Mouse (Mus musculus) embryonic facial prominence, embryonic 10.5 days (tissue): ENCODE measurements at regions not wholly inside any gene's neighbourhood (a gene's known extent, or its start where the extent isn't known, plus 50 kb on each side); places are given as distances from the start of the nearest gene placed in this dataset.
A peak's percentile ranks its signal among the peaks of the same experiment; 100 is the strongest.

Source experiments
- DNase-seq: peaks from one replicate; pipeline ENCODE4 v3.0.0-alpha.2; 2017; ENCODE audit warnings: low spot score
- H3K27ac ChIP-seq: fragments of 300-500 bp; sonication (generic); replicated peaks from 2 replicates; pipeline ENCODE4 v1.5.1; 2016; ENCODE audit warnings: mild to moderate bottlenecking
- H3K27me3 ChIP-seq: fragments of 300-500 bp; sonication (generic); replicated peaks from 2 replicates; pipeline ENCODE4 v1.6.1; 2016; ENCODE audit warnings: low read depth, mild to moderate bottlenecking; ENCODE audit not compliant: poor library complexity, severe bottlenecking
- H3K36me3 ChIP-seq: fragments of 300-500 bp; sonication (generic); replicated peaks from 2 replicates; pipeline ENCODE4 v1.6.1; 2016; ENCODE audit warnings: mild to moderate bottlenecking, moderate library complexity
- H3K4me1 ChIP-seq: fragments of 300-500 bp; sonication (generic); 2 replicates; pipeline ENCODE4 v1.6.1; 2016
- H3K4me3 ChIP-seq: fragments of 300-500 bp; sonication (generic); 2 replicates; pipeline ENCODE4 v1.5.1; 2016; ENCODE audit warnings: mild to moderate bottlenecking, moderate library complexity
- H3K9me3 ChIP-seq: fragments of 300-500 bp; sonication (generic); 2 replicates; pipeline ENCODE4 v1.6.1; 2016; ENCODE audit warnings: mild to moderate bottlenecking
- WGBS: fragments of 180-500 bp; shearing (Covaris S2); methylation state at CpG from one replicate; pipeline ENCODE4 v1.1.7; 2016; 5-methylcytosine and 5-hydroxymethylcytosine counted together

- no peak overlapping the region for H3K4me3 ChIP-seq
- WGBS, result 90% methylated on average over 3 of the region's 3 CpGs
- no peaks in the 10 kb centered on the region for H3K9me3 ChIP-seq
- 0 out of 2 replicates have a peak, but pooled peaks cover 9% of the 10 kb centered on the region for H3K4me1 ChIP-seq
- no peaks in the 10 kb centered on the region for H3K27me3 ChIP-seq
- no peak overlapping the region for H3K27ac ChIP-seq
- no peak for DNase-seq
- H3K36me3 ChIP-seq, result no peaks in the 10 kb centered on the region
Observed at GRCm38 (mm10) chr15:50995688-50996087, 2889.0 kb upstream of the Gm7489 start.

GRCm38 (mm10) chr15:50996296-50996695, 2888.4 kb upstream of the Gm7489 start:
- WGBS, result 92% methylated on average over 4 of the region's 4 CpGs
- H3K9me3 ChIP-seq, result no peaks in the 10 kb centered on the region
- 0 out of 2 replicates have a peak, but pooled peaks cover 9% of the 10 kb centered on the region for H3K4me1 ChIP-seq
- no peaks in the 10 kb centered on the region for H3K27me3 ChIP-seq
- H3K4me3 ChIP-seq, result no peak overlapping the region
- no peaks in the 10 kb centered on the region for H3K36me3 ChIP-seq
- DNase-seq, result no peak
- no peak overlapping the region for H3K27ac ChIP-seq

- Histone ChIP-seq H3K27ac (no peak overlapping the region), H3K4me3 (no peak overlapping the region), H3K27me3 (no peaks in the 10 kb centered on the region), H3K4me1 (0 out of 2 replicates have a peak, but pooled peaks cover 9% of the 10 kb centered on the region), H3K36me3 (no peaks in the 10 kb centered on the region), H3K9me3 (no peaks in the 10 kb centered on the region)
- DNase-seq, result peak; percentile 17
- WGBS, result 78% methylated on average over 11 of the region's 11 CpGs
Observed at GRCm38 (mm10) chr15:50997209-50997763, 2887.4 kb upstream of the Gm7489 start.

GRCm38 (mm10) chr15:51038968-51039367, 2845.7 kb upstream of the Gm7489 start:
- peak; percentile 12 for DNase-seq
- Histone ChIP-seq H3K27ac (no peak overlapping the region), H3K4me3 (no peak overlapping the region), H3K27me3 (no peaks in the 10 kb centered on the region), H3K9me3 (no peaks in the 10 kb centered on the region), H3K4me1 (0 out of 2 replicates have a peak, but pooled peaks cover 4% of the 10 kb centered on the region), H3K36me3 (no peaks in the 10 kb centered on the region)
- 3% methylated on average over 1 of the region's 1 CpGs for WGBS

- no peaks in the 10 kb centered on the region for H3K27me3 ChIP-seq
- no peak overlapping the region for H3K4me3 ChIP-seq
- WGBS, result 75% methylated on average over 10 of the region's 10 CpGs
- no peak overlapping the region for H3K27ac ChIP-seq
- no peaks in the 10 kb centered on the region for H3K36me3 ChIP-seq
- no peaks in the 10 kb centered on the region for H3K9me3 ChIP-seq
- 0 out of 2 replicates have a peak, but pooled peaks cover 5% of the 10 kb centered on the region for H3K4me1 ChIP-seq
- DNase-seq, result no peak
Observed at GRCm38 (mm10) chr15:51070538-51070937, 2814.2 kb upstream of the Gm7489 start.

- no peaks in the 10 kb centered on the region for H3K36me3 ChIP-seq
- no peak overlapping the region for H3K4me3 ChIP-seq
- 77% methylated on average over 10 of the region's 10 CpGs for WGBS
- no peak overlapping the region for H3K27ac ChIP-seq
- no peaks in the 10 kb centered on the region for H3K27me3 ChIP-seq
- peak; percentile 21 for DNase-seq
- H3K9me3 ChIP-seq, result no peaks in the 10 kb centered on the region
- H3K4me1 ChIP-seq, result 0 out of 2 replicates have a peak, but pooled peaks cover 5% of the 10 kb centered on the region
Observed at GRCm38 (mm10) chr15:51071132-51071656, 2813.5 kb upstream of the Gm7489 start.

GRCm38 (mm10) chr15:51073678-51074077, 2811.0 kb upstream of the Gm7489 start:
- 77% methylated on average over 6 of the region's 6 CpGs for WGBS

GRCm38 (mm10) chr15:51074196-51074595, 2810.5 kb upstream of the Gm7489 start:
- 0 out of 2 replicates have a peak, but pooled peaks cover 5% of the 10 kb centered on the region for H3K4me1 ChIP-seq
- H3K36me3 ChIP-seq, result no peaks in the 10 kb centered on the region
- no peak overlapping the region for H3K27ac ChIP-seq
- no peak for DNase-seq
- WGBS, result 89% methylated on average over 7 of the region's 7 CpGs
- H3K9me3 ChIP-seq, result no peaks in the 10 kb centered on the region
- no peaks in the 10 kb centered on the region for H3K27me3 ChIP-seq
- no peak overlapping the region for H3K4me3 ChIP-seq

More at GRCm38 (mm10) chr15:51073678-51074077, 2811.0 kb upstream of the Gm7489 start:
- H3K4me1 ChIP-seq, result 0 out of 2 replicates have a peak, but pooled peaks cover 5% of the 10 kb centered on the region
- H3K36me3 ChIP-seq, result no peaks in the 10 kb centered on the region
- no peaks in the 10 kb centered on the region for H3K9me3 ChIP-seq
- no peak for DNase-seq
- no peaks in the 10 kb centered on the region for H3K27me3 ChIP-seq
- H3K27ac ChIP-seq, result no peak overlapping the region
- H3K4me3 ChIP-seq, result no peak overlapping the region

- H3K4me3 ChIP-seq, result no peak overlapping the region
- no peaks in the 10 kb centered on the region for H3K4me1 ChIP-seq
- 81% methylated on average over 12 of the region's 12 CpGs for WGBS
- no peak for DNase-seq
- no peaks in the 10 kb centered on the region for H3K9me3 ChIP-seq
- H3K27ac ChIP-seq, result no peak overlapping the region
- no peaks in the 10 kb centered on the region for H3K27me3 ChIP-seq
- H3K36me3 ChIP-seq, result no peaks in the 10 kb centered on the region
Observed at GRCm38 (mm10) chr15:51083677-51084322, 2800.9 kb upstream of the Gm7489 start.

- 90% methylated on average over 7 of the region's 7 CpGs for WGBS
- Histone ChIP-seq H3K36me3 (no peaks in the 10 kb centered on the region), H3K27me3 (no peaks in the 10 kb centered on the region), H3K4me3 (no peak overlapping the region), H3K27ac (no peak overlapping the region), H3K4me1 (no peaks in the 10 kb centered on the region), H3K9me3 (no peaks in the 10 kb centered on the region)
- DNase-seq, result no peak
Observed at GRCm38 (mm10) chr15:51092936-51093335, 2791.8 kb upstream of the Gm7489 start.

- Histone ChIP-seq H3K27ac (peak overlapping the region; percentile 80), H3K4me1 (peaks cover 13% of the 10 kb centered on the region), H3K36me3 (no peaks in the 10 kb centered on the region), H3K9me3 (no peaks in the 10 kb centered on the region), H3K4me3 (peak overlapping the region; percentile 36; the same call in 1 of the 2 replicates), H3K27me3 (no peaks in the 10 kb centered on the region)
- DNase-seq, result no peak
- 80% methylated on average over 7 of the region's 7 CpGs for WGBS
Observed at GRCm38 (mm10) chr15:51103948-51104347, 2780.8 kb upstream of the Gm7489 start.

- DNase-seq, result peak; percentile 67
- H3K4me1 ChIP-seq, result peaks cover 13% of the 10 kb centered on the region
- WGBS, result 24% methylated on average over 10 of the region's 10 CpGs
- H3K36me3 ChIP-seq, result no peaks in the 10 kb centered on the region
- H3K27ac ChIP-seq, result peak overlapping the region; percentile 80
- no peaks in the 10 kb centered on the region for H3K27me3 ChIP-seq
- H3K4me3 ChIP-seq, result peak overlapping the region; percentile 36
- H3K9me3 ChIP-seq, result no peaks in the 10 kb centered on the region
Observed at GRCm38 (mm10) chr15:51104362-51104761, 2780.3 kb upstream of the Gm7489 start.

GRCm38 (mm10) chr15:51104796-51105195, 2779.9 kb upstream of the Gm7489 start:
- Histone ChIP-seq H3K4me1 (peaks cover 13% of the 10 kb centered on the region), H3K27ac (peak overlapping the region; percentile 80), H3K36me3 (no peaks in the 10 kb centered on the region), H3K27me3 (no peaks in the 10 kb centered on the region), H3K4me3 (peak overlapping the region; percentile 36), H3K9me3 (no peaks in the 10 kb centered on the region)
- DNase-seq, result peak; percentile 18
- 54% methylated on average over 5 of the region's 5 CpGs for WGBS
